Comparison of ENCODE assay signal across 26 mouse cellular contexts in genomic region chr2:93150673-93151450, GRCm38 (mm10). TPM values are rescaled to one million over a fixed set of nuclear protein-coding genes. Genes with fewer than 3 reads are reported as not detected.
DNase-seq lines count a peak whose midpoint lies in the region; ATAC-seq and TF ChIP-seq lines count a peak whose summit lies in the region.
"Had no signal": no experiment of that assay in that cellular context is flagged by ENCODE, and none has a peak within 500 bp of the region (broad histone marks: within the 10 kb centered on the region; RNA-seq: fewer than 3 reads in every experiment).

No protein-coding gene starts in this region.

- peak; percentile 42 for DNase-seq in cerebellum, adult 9-10 months
- DNase-seq in cerebellum, adult 2 months = no peak
- DNase-seq in hindbrain, embryonic 14.5 days (ENCODE audit: low spot score) = no peak
- DNase-seq in spleen, adult 2 months (ENCODE audit: low read depth in 1 of 2, low spot score in 2 of 2) = no peak
- DNase-seq in spleen, postnatal 4 days (ENCODE audit: low spot score in 2 of 2) = no peak
- DNase-seq in gastrocnemius, postnatal 36 days = no peak
- DNase-seq: adrenal gland, postnatal 25 days; B cell, adult 2 months; cerebellum, adult 11 months; gastrocnemius, postnatal 14 days; heart, adult 2 months; heart, postnatal 10 days; kidney, adult 2 months; kidney, postnatal 25 days; left cerebral cortex, postnatal 4 days; liver; lung, adult 18-20 months; lung, postnatal 14 days; midbrain, embryonic 14.5 days; retina, postnatal 1 day; right cerebral cortex, postnatal 4 days; thymus, postnatal 4 days had no signal

- intact Hi-C loops in gastrocnemius, postnatal 36 days (cut with DNase I) = no loop called here

- no peak for TF ChIP-seq CTCF in cerebellum, adult 2 months (IDR thresholded peaks at IDR 0.05; ENCODE audit: borderline replicate concordance, insufficient read depth, low read depth, low read length)
- peak; percentile 0; the same call in 1 of the 2 replicates for TF ChIP-seq CTCF in spleen, adult 2 months (IDR thresholded peaks at IDR 0.05; ENCODE audit: extremely low read depth, insufficient read depth, insufficient read length, insufficient replicate concordance)

- H3K4me2 ChIP-seq in hindbrain, embryonic 14.5 days (replicated peaks) = no peak overlapping the region
- H3K4me2 ChIP-seq in hindbrain, embryonic 16.5 days (ENCODE audit: low read length) = no peak overlapping the region
- H3K4me2 ChIP-seq: forebrain, embryonic 13.5 days had no signal

- 62% methylated on average over 9 of the region's 9 CpGs for WGBS in cerebellum, adult 2 months
- WGBS in hindbrain, embryonic 14.5 days = 73% methylated on average over 9 of the region's 9 CpGs
- WGBS in hindbrain, embryonic 16.5 days = 66% methylated on average over 9 of the region's 9 CpGs
- WGBS in spleen, adult 2 months = 69% methylated on average over 9 of the region's 9 CpGs

- no peaks in the 10 kb centered on the region for H3K36me3 ChIP-seq in hindbrain, embryonic 14.5 days (replicated peaks; ENCODE audit: control insufficient read depth, insufficient read depth)
- H3K36me3 ChIP-seq in hindbrain, embryonic 16.5 days (ENCODE audit: control insufficient read depth, insufficient read depth, low read length) = no peaks in the 10 kb centered on the region
- H3K36me3 ChIP-seq in spleen, adult 2 months (ENCODE audit: control insufficient read depth, insufficient read depth, low read length) = no peaks in the 10 kb centered on the region

- no peak overlapping the region for H3K9ac ChIP-seq in hindbrain, embryonic 14.5 days
- no peak overlapping the region for H3K9ac ChIP-seq in hindbrain, embryonic 16.5 days (ENCODE audit: low read depth, low read length)
- H3K9ac ChIP-seq: forebrain, embryonic 13.5 days had no signal

- no peak overlapping the region for H3K27ac ChIP-seq in cerebellum, adult 2 months (ENCODE audit: insufficient read depth, low read length)
- 0 out of 2 replicates have a peak overlapping the region, but pooled peaks have one; percentile 3 for H3K27ac ChIP-seq in hindbrain, embryonic 14.5 days
- no peak overlapping the region for H3K27ac ChIP-seq in hindbrain, embryonic 16.5 days (ENCODE audit: low read depth, low read length)
- H3K27ac ChIP-seq in spleen, adult 2 months (ENCODE audit: insufficient read depth, low read length) = no peak overlapping the region
- H3K27ac ChIP-seq: forebrain, embryonic 13.5 days; heart, adult 2 months had no signal

- H3K27me3 ChIP-seq in cerebellum, adult 2 months (ENCODE audit: control insufficient read depth, insufficient read depth, low read length) = no peaks in the 10 kb centered on the region
- no peaks in the 10 kb centered on the region for H3K27me3 ChIP-seq in hindbrain, embryonic 14.5 days (ENCODE audit: control insufficient read depth, insufficient read depth, low read length)
- H3K27me3 ChIP-seq in hindbrain, embryonic 16.5 days (replicated peaks; ENCODE audit: control insufficient read depth, insufficient read depth, low read length) = no peaks in the 10 kb centered on the region
- no peaks in the 10 kb centered on the region for H3K27me3 ChIP-seq in spleen, adult 2 months (ENCODE audit: control insufficient read depth, insufficient read depth, low read length)
- H3K27me3 ChIP-seq: forebrain, embryonic 13.5 days had no signal

- ATAC-seq in hindbrain, embryonic 14.5 days (ENCODE audit: low FRiP score) = no peak
- ATAC-seq in hindbrain, embryonic 16.5 days = no peak
- ATAC-seq: forebrain, embryonic 13.5 days; hindbrain, postnatal 0 days had no signal

- TF ChIP-seq POLR2A in cerebellum, adult 2 months (IDR thresholded peaks at IDR 0.05; ENCODE audit: borderline replicate concordance, insufficient read depth, low read length) = no peak
- no peak for TF ChIP-seq POLR2A in spleen, adult 2 months (IDR thresholded peaks at IDR 0.05; ENCODE audit: low read depth, low read length)

- H3K4me1 ChIP-seq in cerebellum, adult 2 months (ENCODE audit: control insufficient read depth, insufficient read depth, low read length) = peaks cover 51% of the 10 kb centered on the region
- peaks cover 14% of the 10 kb centered on the region for H3K4me1 ChIP-seq in hindbrain, embryonic 14.5 days (replicated peaks; ENCODE audit: control insufficient read depth, insufficient read depth, low read length)
- H3K4me1 ChIP-seq in hindbrain, embryonic 16.5 days (ENCODE audit: control insufficient read depth, insufficient read depth, low read depth, low read length) = peaks cover 15% of the 10 kb centered on the region
- peaks cover 17% of the 10 kb centered on the region; the same call in 1 of the 2 replicates for H3K4me1 ChIP-seq in spleen, adult 2 months (ENCODE audit: control insufficient read depth, insufficient read depth, insufficient read length)

- no peak overlapping the region for H3K4me3 ChIP-seq in cerebellum, adult 2 months (replicated peaks; ENCODE audit: insufficient read depth, low read depth, low read length)
- no peak overlapping the region for H3K4me3 ChIP-seq in hindbrain, embryonic 14.5 days (replicated peaks; ENCODE audit: low read length)
- no peak overlapping the region for H3K4me3 ChIP-seq in hindbrain, embryonic 16.5 days (ENCODE audit: low read length)
- no peak overlapping the region for H3K4me3 ChIP-seq in spleen, adult 2 months (ENCODE audit: extremely low read depth, insufficient read depth, insufficient read length)
- H3K4me3 ChIP-seq: forebrain, embryonic 13.5 days; heart, adult 2 months; myocyte had no signal

- no peaks in the 10 kb centered on the region for H3K9me3 ChIP-seq in hindbrain, embryonic 14.5 days (ENCODE audit: control insufficient read depth, low read length)
- no peaks in the 10 kb centered on the region for H3K9me3 ChIP-seq in hindbrain, embryonic 16.5 days (ENCODE audit: control insufficient read depth, low read length)
- H3K9me3 ChIP-seq: forebrain, embryonic 13.5 days had no signal

RNA-seq across cellular contexts. Expression of gene Trp53i11, which starts 36.5 kb away (rescaled TPM):
- 54.5 and 59.6 TPM in 2 replicates for polyA plus RNA-seq in cerebellum, adult 2 months (2012; rRNA removed)
- polyA plus RNA-seq in hindbrain, embryonic 14.5 days (2014; fragmentation: Nextera tagmentation; extraction: Ambion mirVana) = 99.4 and 106 TPM in 2 replicates
- polyA plus RNA-seq in hindbrain, embryonic 16.5 days (2015; fragmentation: Nextera tagmentation; extraction: Ambion mirVana) = 74.7 and 123 TPM in 2 replicates
- 147 and 149 TPM in 2 replicates for polyA plus RNA-seq in spleen, adult 2 months (2012; rRNA removed)
- 1 to 10 TPM; 4.7 to 8.0 TPM for total RNA-seq in gastrocnemius, postnatal 36 days (2021)
